Comparison of ENCODE assay signal across 21 mouse cellular contexts in genomic region chr10:24588824-24589223, GRCm38 (mm10). TPM values are rescaled to one million over a fixed set of nuclear protein-coding genes. Genes with fewer than 3 reads are reported as not detected.
"Had no signal": no experiment of that assay in that cellular context is flagged by ENCODE, and none has a peak within 500 bp of the region (broad histone marks: within the 10 kb centered on the region; RNA-seq: fewer than 3 reads in every experiment).

No protein-coding gene starts in this region.

- H3K36me3 ChIP-seq: limb, embryonic 12.5 days; midbrain, embryonic 12.5 days; midbrain, embryonic 15.5 days had no signal

- H3K27ac ChIP-seq: left cerebral cortex, adult 2 months; limb, embryonic 12.5 days; liver, embryonic 14.5 days; macrophage; midbrain, embryonic 12.5 days; midbrain, embryonic 15.5 days; stomach, postnatal 0 days had no signal

- H3K4me2 ChIP-seq: limb, embryonic 12.5 days; liver, embryonic 11.5 days; lung, embryonic 14.5 days; midbrain, embryonic 12.5 days; midbrain, embryonic 15.5 days had no signal

- H3K4me3 ChIP-seq: left cerebral cortex, adult 2 months; limb, embryonic 12.5 days; midbrain, embryonic 12.5 days; midbrain, embryonic 15.5 days had no signal

- DNase-seq: kidney, adult 2 months; kidney, postnatal 10 days; kidney, postnatal 36 days; layer of hippocampus, postnatal 36 days; liver, postnatal 0 days; lung, embryonic 14.5 days; right cerebral cortex, adult 18-20 months; right cerebral cortex, postnatal 14 days; right cerebral cortex, postnatal 4 days; thymus, adult 2 months; thymus, postnatal 25 days had no signal

- H3K9me3 ChIP-seq: limb, embryonic 12.5 days; midbrain, embryonic 12.5 days; midbrain, embryonic 15.5 days had no signal

- H3K9ac ChIP-seq: limb, embryonic 12.5 days; liver, embryonic 14.5 days; liver, postnatal 0 days; lung, embryonic 14.5 days; midbrain, embryonic 12.5 days; midbrain, embryonic 15.5 days had no signal

- ATAC-seq: liver, postnatal 0 days; lung, postnatal 0 days; midbrain, embryonic 15.5 days had no signal

- H3K27me3 ChIP-seq: limb, embryonic 12.5 days; midbrain, embryonic 12.5 days; midbrain, embryonic 15.5 days had no signal

- H3K4me1 ChIP-seq: midbrain, embryonic 15.5 days had no signal

RNA-seq across cellular contexts. Expression of gene Ccn2, which starts 6.4 kb away (rescaled TPM):
- total RNA-seq: monocyte, adult 5-6 weeks had no signal
